Mouse (Mus musculus) mature B cell (primary cell): ENCODE results near the gene Picalm.
"Not testable (repeated sequence)": the region's sequence is repeated elsewhere in the genome, so short reads cannot be mapped to it uniquely, and the experiment has no call there.

Experiments used
- in situ Hi-C: fragments of 300-500 bp; cut with MboI; formaldehyde crosslinking; loops from 2 replicates; pipeline ENCODE4 v1.14.3; 2019

The Picalm gene

GRCm38 (mm10) chr7:90210947-90211346, 80.9 kb downstream of the Picalm start:
- in situ Hi-C loops = no loop called here

- in situ Hi-C loops = no loop called here
Measured at GRCm38 (mm10) chr7:90216511-90216910, 86.5 kb downstream of the Picalm start.

- in situ Hi-C loops = no loop called here
Measured at GRCm38 (mm10) chr7:90218122-90218521, 88.1 kb downstream of the Picalm start.

GRCm38 (mm10) chr7:90221487-90221886, 91.5 kb downstream of the Picalm start:
- in situ Hi-C loops = no loop called here

GRCm38 (mm10) chr7:90228075-90228474, 98.1 kb downstream of the Picalm start:
- in situ Hi-C loops = no loop called here

- in situ Hi-C loops = not testable (repeated sequence)
Measured at GRCm38 (mm10) chr7:90228884-90229283, 98.9 kb downstream of the Picalm start.

- in situ Hi-C loops = no loop called here
Measured at GRCm38 (mm10) chr7:90231431-90231830, 101.4 kb downstream of the Picalm start.

- in situ Hi-C loops = no loop called here
Measured at GRCm38 (mm10) chr7:90233921-90234320, 103.9 kb downstream of the Picalm start.

GRCm38 (mm10) chr7:90236289-90236905, 106.4 kb downstream of the Picalm start:
- in situ Hi-C loops = no loop called here

- in situ Hi-C loops = no loop called here
Measured at GRCm38 (mm10) chr7:90243151-90243550, 113.1 kb downstream of the Picalm start.

GRCm38 (mm10) chr7:90243643-90244042, 113.6 kb downstream of the Picalm start:
- in situ Hi-C loops = no loop called here

GRCm38 (mm10) chr7:90252946-90253345, 122.9 kb downstream of the Picalm start:
- in situ Hi-C loops = no loop called here

GRCm38 (mm10) chr7:90258701-90259100, 128.7 kb downstream of the Picalm start:
- in situ Hi-C loops = no loop called here

- in situ Hi-C loops = loop anchor here (5.0 kb wide), 1 partner anchor 258 kb away; no protein-coding TSS in a partner anchor
Measured at GRCm38 (mm10) chr7:90259899-90260298, 129.9 kb downstream of the Picalm start.

GRCm38 (mm10) chr7:90261902-90262599, 132.0 kb downstream of the Picalm start:
- in situ Hi-C loops = loop anchor here (5.0 kb wide), 1 partner anchor 260 kb away; no protein-coding TSS in a partner anchor
